Mouse (Mus musculus) effector memory CD4-positive, alpha-beta T cell, adult 5 months (primary cell): ENCODE results near the gene Zfp235. TPM values are rescaled to one million over a fixed set of nuclear protein-coding genes. Genes with fewer than 3 reads are reported as not detected.

ENCODE experiments used
- polyA plus RNA-seq: library from polyadenylated mRNA; unstranded; fragments of 100-300 nt; shearing (Covaris generic); gene quantifications from one replicate; pipeline ENCODE4 v1.2.1, GENCODE M21; 2017

Zfp235 gene
- 6.6 TPM for polyA plus RNA-seq

GRCm38 (mm10) chr7:24133996-24134828 is at the start of gene Zfp235:
Gene Zfp235 (plus strand): TSS chr7:24134169.

DNA sequence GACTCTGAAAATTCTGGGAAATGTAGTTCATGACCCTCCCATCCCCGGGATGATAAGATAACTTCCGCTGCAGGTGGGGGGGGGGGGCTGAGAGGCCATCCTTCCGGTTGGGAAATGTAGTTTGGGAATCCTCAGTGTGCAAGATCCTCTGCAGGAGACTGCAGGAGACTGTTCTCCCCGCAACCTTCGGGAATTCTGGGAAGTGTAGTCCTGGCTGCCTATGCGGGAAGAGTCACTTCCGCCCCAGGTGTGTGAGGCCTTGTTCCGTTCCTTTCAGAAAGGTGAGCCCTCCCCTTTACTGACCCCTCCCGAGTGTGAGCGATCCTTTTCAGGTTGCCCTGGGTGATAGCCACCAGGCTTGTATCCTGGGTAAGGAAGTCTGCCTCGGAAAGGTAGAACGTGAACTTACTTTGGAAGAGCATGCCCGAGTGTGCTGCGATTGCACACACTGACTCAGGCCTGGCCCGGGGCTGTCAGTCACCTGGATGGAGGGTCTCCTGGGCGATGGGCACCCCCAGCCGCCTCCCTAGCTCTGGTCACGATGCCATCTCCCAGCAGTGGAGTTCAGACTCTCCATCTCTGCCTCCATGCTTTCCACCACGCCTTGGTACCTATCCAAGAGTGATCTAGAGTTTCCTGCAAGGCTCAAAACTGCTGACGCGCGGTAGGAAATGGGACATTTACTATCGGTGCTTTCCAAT is 21.7 kb upstream of the Zfp235 start, which contains the start of gene Zfp112:
Gene Zfp112 (plus strand): TSS at position 159 of the 701 bp plus-strand sequence.

DNA sequence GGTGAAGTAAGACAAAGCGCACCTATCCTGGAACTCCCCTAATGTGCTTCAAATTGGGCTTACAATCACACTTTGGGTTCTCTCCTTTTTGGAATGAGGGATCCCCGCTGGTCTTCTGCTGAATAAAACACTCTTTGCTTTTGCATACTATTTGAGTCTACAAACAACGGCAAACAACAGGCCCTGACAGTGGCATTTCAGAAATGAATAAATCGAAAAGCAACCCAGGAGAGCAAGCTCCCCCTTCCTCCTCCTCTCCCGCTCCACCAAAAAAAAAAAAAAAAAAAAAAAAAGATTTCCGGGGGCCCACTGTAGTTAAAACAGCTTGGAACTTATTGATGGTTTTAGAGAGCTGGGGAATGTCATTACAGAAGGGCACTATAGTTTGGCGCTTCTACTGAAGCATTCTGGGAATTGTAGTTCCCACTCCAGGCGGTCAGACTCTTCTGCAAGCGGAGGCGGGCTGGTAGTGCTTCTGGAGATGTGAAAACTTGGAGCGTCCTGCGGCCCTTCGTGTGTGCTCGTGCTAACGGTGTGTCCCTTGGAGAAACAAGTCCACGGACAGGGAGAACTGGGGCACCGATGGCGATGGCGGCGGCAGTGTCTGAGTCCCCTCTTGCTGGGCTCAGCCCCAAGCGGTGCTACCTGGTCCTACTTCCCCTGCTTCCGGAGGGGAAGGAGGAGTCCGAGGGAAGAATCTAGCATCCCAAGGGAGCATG is 40.8 kb downstream of the Zfp235 start, which contains the start of gene Zfp114:
Gene Zfp114 (plus strand): TSS at position 443 of the 719 bp plus-strand sequence.

Other genes with a start within 250 kb of the Zfp235 start
- gene Vmn1r178, start 242.2 kb upstream of the Zfp235 start, polyA plus RNA-seq, result not detected
- 0.22 TPM for gene Vmn1r179, start 207.2 kb upstream of the Zfp235 start, polyA plus RNA-seq
- gene Vmn1r180, start 183.5 kb upstream of the Zfp235 start, polyA plus RNA-seq, result not detected
- gene Vmn1r181, start 159.6 kb upstream of the Zfp235 start, polyA plus RNA-seq, result not detected
- not detected for gene V1rd19, start 132.5 kb upstream of the Zfp235 start, polyA plus RNA-seq
- 0.07 TPM for gene Vmn1r183, start 80.9 kb upstream of the Zfp235 start, polyA plus RNA-seq
- 27.9 TPM for gene Zfp180, start 52.2 kb upstream of the Zfp235 start, polyA plus RNA-seq
- 1.1 TPM for gene Zfp112, start 21.9 kb upstream of the Zfp235 start, polyA plus RNA-seq
- gene Zfp114, start 40.9 kb downstream of the Zfp235 start, polyA plus RNA-seq, result not detected
- gene Zfp111, start 77.3 kb downstream of the Zfp235 start, polyA plus RNA-seq, result 0.37 TPM
- gene Zfp109, start 103.4 kb downstream of the Zfp235 start, polyA plus RNA-seq, result 1.7 TPM
- not detected for gene Zfp108, start 120.6 kb downstream of the Zfp235 start, polyA plus RNA-seq
- gene Zfp93, start 136.3 kb downstream of the Zfp235 start, polyA plus RNA-seq, result 2.9 TPM
- gene Zfp61, start 167.1 kb downstream of the Zfp235 start, polyA plus RNA-seq, result 12.8 TPM
- gene Zfp94, start 182.5 kb downstream of the Zfp235 start, polyA plus RNA-seq, result 1.7 TPM
- gene Tescl, start 199.8 kb downstream of the Zfp235 start, polyA plus RNA-seq, result not detected
- not detected for gene Lypd5, start 215.0 kb downstream of the Zfp235 start, polyA plus RNA-seq
- 179 TPM for gene Kcnn4, start 236.1 kb downstream of the Zfp235 start, polyA plus RNA-seq